Comparison of ENCODE assay signal across 8 mouse cellular contexts in genomic region chr5:117358725-117359124, GRCm38 (mm10). TPM values are rescaled to one million over a fixed set of nuclear protein-coding genes. Genes with fewer than 3 reads are reported as not detected.
DNase-seq lines count a peak whose midpoint lies in the region; ATAC-seq and TF ChIP-seq lines count a peak whose summit lies in the region.

No protein-coding gene starts in this region.

- H3K36me3 ChIP-seq in embryonic facial prominence, embryonic 10.5 days (replicated peaks) = peaks cover 5% of the 10 kb centered on the region; the same call in 1 of the 2 replicates
- H3K36me3 ChIP-seq in heart, embryonic 11.5 days (ENCODE audit: control insufficient read depth, insufficient read depth, low read length) = peaks cover under 1% of the 10 kb centered on the region; the same call in 1 of the 2 replicates
- H3K36me3 ChIP-seq in liver, embryonic 14.5 days (replicated peaks; ENCODE audit: control insufficient read depth, insufficient read depth, low read depth) = no peaks in the 10 kb centered on the region
- peaks cover 6% of the 10 kb centered on the region for H3K36me3 ChIP-seq in neural tube, embryonic 12.5 days
- H3K36me3 ChIP-seq in testis, adult 2 months (ENCODE audit: control insufficient read depth, insufficient read depth, low read length) = no peaks in the 10 kb centered on the region

- WGBS in embryonic facial prominence, embryonic 10.5 days = 40% methylated on average over 11 of the region's 11 CpGs
- WGBS in heart, embryonic 11.5 days (ENCODE audit: insufficient replicate concordance) = 33% methylated on average over 11 of the region's 11 CpGs
- 37% methylated on average over 11 of the region's 11 CpGs for WGBS in liver, embryonic 14.5 days (ENCODE audit: insufficient replicate concordance)
- 42% methylated on average over 11 of the region's 11 CpGs for WGBS in neural tube, embryonic 12.5 days

- H3K27ac ChIP-seq in embryonic facial prominence, embryonic 10.5 days (replicated peaks) = no peak overlapping the region
- H3K27ac ChIP-seq in heart, embryonic 11.5 days (ENCODE audit: low read depth, low read length) = no peak overlapping the region
- H3K27ac ChIP-seq in liver, embryonic 14.5 days = no peak overlapping the region
- H3K27ac ChIP-seq in neural tube, embryonic 12.5 days = no peak overlapping the region
- no peak overlapping the region for H3K27ac ChIP-seq in testis, adult 2 months (ENCODE audit: control insufficient read depth, insufficient read depth, low read depth, low read length)

- ATAC-seq in heart, embryonic 11.5 days (replicated peaks; ENCODE audit: insufficient number of reproducible peaks, low FRiP score, low TSS enrichment) = no peak
- no peak for ATAC-seq in liver, embryonic 14.5 days (ENCODE audit: insufficient read depth)
- no peak for ATAC-seq in neural tube, embryonic 12.5 days (ENCODE audit: low FRiP score, low read depth)

- DNase-seq in 3134 (ENCODE audit: extremely low read depth, insufficient read length, low spot score) = peak; percentile 63
- DNase-seq in adrenal gland, adult (ENCODE audit: inconsistent age in 2 of 2, low spot score in 1 of 2) = peak; percentile 79 to 92
- DNase-seq in embryonic facial prominence, embryonic 10.5 days (ENCODE audit: low spot score) = peak; percentile 75
- DNase-seq in kidney, postnatal 10 days = peak; percentile 89
- peak in 2 of 3 experiments; percentile 35 to 37 for DNase-seq in liver, embryonic 14.5 days (ENCODE audit: low read depth in 3 of 3, low spot score in 3 of 3)

- peak overlapping the region; percentile 92 for H3K4me3 ChIP-seq in embryonic facial prominence, embryonic 10.5 days
- H3K4me3 ChIP-seq in heart, embryonic 11.5 days (ENCODE audit: low read depth, low read length) = peak overlapping the region; percentile 59; the same call in 1 of the 2 replicates
- H3K4me3 ChIP-seq in liver, embryonic 14.5 days (ENCODE audit: insufficient read depth in 1 of 2, low read depth in 2 of 2, low read length in 2 of 2) = no peak overlapping the region
- no peak overlapping the region for H3K4me3 ChIP-seq in neural tube, embryonic 12.5 days
- no peak overlapping the region for H3K4me3 ChIP-seq in testis, adult 2 months (ENCODE audit: control insufficient read depth, low read depth, low read length)

- peak overlapping the region; percentile 75 for H3K4me2 ChIP-seq in heart, embryonic 11.5 days
- H3K4me2 ChIP-seq in liver, embryonic 14.5 days (ENCODE audit: low read depth) = peak overlapping the region; percentile 97
- H3K4me2 ChIP-seq in neural tube, embryonic 12.5 days (replicated peaks) = peak overlapping the region; percentile 89

- H3K9ac ChIP-seq in heart, embryonic 11.5 days (ENCODE audit: low read depth, low read length) = no peak overlapping the region
- H3K9ac ChIP-seq in liver, embryonic 14.5 days (replicated peaks) = no peak overlapping the region
- H3K9ac ChIP-seq in neural tube, embryonic 12.5 days = no peak overlapping the region

- TF ChIP-seq CTCF in liver, embryonic 14.5 days (IDR thresholded peaks at IDR 0.05; ENCODE audit: low read depth) = peak; percentile 79
- peak; percentile 86 for TF ChIP-seq CTCF in testis, adult 2 months (IDR thresholded peaks at IDR 0.05; ENCODE audit: control insufficient read depth, insufficient read depth, insufficient replicate concordance, low read depth, low read length)

- no peaks in the 10 kb centered on the region for H3K9me3 ChIP-seq in embryonic facial prominence, embryonic 10.5 days
- H3K9me3 ChIP-seq in heart, embryonic 11.5 days (replicated peaks; ENCODE audit: control insufficient read depth, low read length) = no peaks in the 10 kb centered on the region
- H3K9me3 ChIP-seq in liver, embryonic 14.5 days (ENCODE audit: control insufficient read depth, low read length) = no peaks in the 10 kb centered on the region
- no peaks in the 10 kb centered on the region for H3K9me3 ChIP-seq in neural tube, embryonic 12.5 days

- no peak for TF ChIP-seq POLR2A in testis, adult 2 months (IDR thresholded peaks at IDR 0.05; ENCODE audit: control insufficient read depth, low read depth, low read length)

- H3K4me1 ChIP-seq in embryonic facial prominence, embryonic 10.5 days = peaks cover 66% of the 10 kb centered on the region
- H3K4me1 ChIP-seq in heart, embryonic 11.5 days (ENCODE audit: control insufficient read depth, insufficient read depth, low read length) = peaks cover 50% of the 10 kb centered on the region
- peaks cover 12 to 39% of the 10 kb centered on the region in 2 experiments for H3K4me1 ChIP-seq in liver, embryonic 14.5 days (replicated peaks; ENCODE audit: control insufficient read depth in 2 of 2, insufficient read depth in 2 of 2, low read length in 1 of 2)
- H3K4me1 ChIP-seq in neural tube, embryonic 12.5 days = peaks cover 34% of the 10 kb centered on the region
- peaks cover 25% of the 10 kb centered on the region for H3K4me1 ChIP-seq in testis, adult 2 months (ENCODE audit: control insufficient read depth, insufficient read depth, low read length)

- H3K27me3 ChIP-seq in embryonic facial prominence, embryonic 10.5 days (replicated peaks; ENCODE audit: low read depth, poor library complexity, severe bottlenecking) = peaks cover 18% of the 10 kb centered on the region
- H3K27me3 ChIP-seq in heart, embryonic 11.5 days (ENCODE audit: control insufficient read depth, insufficient read depth, low read length) = no peaks in the 10 kb centered on the region
- peaks cover 16% of the 10 kb centered on the region for H3K27me3 ChIP-seq in liver, embryonic 14.5 days (ENCODE audit: control insufficient read depth, insufficient read depth, low read length)
- no peaks in the 10 kb centered on the region for H3K27me3 ChIP-seq in neural tube, embryonic 12.5 days (replicated peaks)
- no peaks in the 10 kb centered on the region; the same call in 1 of the 2 replicates for H3K27me3 ChIP-seq in testis, adult 2 months (ENCODE audit: control insufficient read depth, insufficient read depth, low read length)

- no peak for TF ChIP-seq EP300 in liver, embryonic 14.5 days (IDR thresholded peaks at IDR 0.05; ENCODE audit: low read depth)

RNA-seq across cellular contexts. Expression of gene Wsb2, which starts 1.6 kb away (rescaled TPM):
- polyA plus RNA-seq in embryonic facial prominence, embryonic 10.5 days (2016; fragmentation: Nextera tagmentation; extraction: Ambion mirVana) = 42.0 and 47.3 TPM in 2 replicates
- 77.0 and 88.9 TPM in 2 replicates for polyA plus RNA-seq in heart, embryonic 11.5 days (2014; fragmentation: Nextera tagmentation; extraction: Ambion mirVana)
- polyA plus RNA-seq in liver, embryonic 14.5 days (2012; rRNA removed) = 13.9 and 14.1 TPM in 2 replicates
- 15.3 and 18.5 TPM in 2 replicates for polyA plus RNA-seq in liver, embryonic 14.5 days (2014; fragmentation: Nextera tagmentation; extraction: Ambion mirVana)
- polyA plus RNA-seq in neural tube, embryonic 12.5 days (2016; fragmentation: Nextera tagmentation; extraction: Ambion mirVana) = 138 and 140 TPM in 2 replicates
- polyA plus RNA-seq in testis, adult 2 months (2012; rRNA removed) = 48.8 and 56.3 TPM in 2 replicates

RNA-seq across cellular contexts. Expression of gene Rfc5, which starts 30.1 kb away (rescaled TPM):
- polyA plus RNA-seq in embryonic facial prominence, embryonic 10.5 days (2016; fragmentation: Nextera tagmentation; extraction: Ambion mirVana) = 135 TPM in 2 replicates
- 73.7 and 77.8 TPM in 2 replicates for polyA plus RNA-seq in heart, embryonic 11.5 days (2014; fragmentation: Nextera tagmentation; extraction: Ambion mirVana)
- 17.8 and 24.1 TPM in 2 replicates for polyA plus RNA-seq in liver, embryonic 14.5 days (2012; rRNA removed)
- polyA plus RNA-seq in liver, embryonic 14.5 days (2014; fragmentation: Nextera tagmentation; extraction: Ambion mirVana) = 52.2 and 58.0 TPM in 2 replicates
- polyA plus RNA-seq in neural tube, embryonic 12.5 days (2016; fragmentation: Nextera tagmentation; extraction: Ambion mirVana) = 52.1 and 53.4 TPM in 2 replicates
- polyA plus RNA-seq in testis, adult 2 months (2012; rRNA removed) = 3.6 and 5.7 TPM in 2 replicates

RNA-seq across cellular contexts. Expression of gene Vsig10, which starts 39.8 kb away (rescaled TPM):
- polyA plus RNA-seq in embryonic facial prominence, embryonic 10.5 days (2016; fragmentation: Nextera tagmentation; extraction: Ambion mirVana) = 3.4 and 4.0 TPM in 2 replicates
- polyA plus RNA-seq in heart, embryonic 11.5 days (2014; fragmentation: Nextera tagmentation; extraction: Ambion mirVana) = 4.4 and 4.7 TPM in 2 replicates
- polyA plus RNA-seq in liver, embryonic 14.5 days (2012; rRNA removed) = 0.84 and 1.2 TPM in 2 replicates
- 0.60 and 1.5 TPM in 2 replicates for polyA plus RNA-seq in liver, embryonic 14.5 days (2014; fragmentation: Nextera tagmentation; extraction: Ambion mirVana)
- polyA plus RNA-seq in neural tube, embryonic 12.5 days (2016; fragmentation: Nextera tagmentation; extraction: Ambion mirVana) = 2.4 and 2.8 TPM in 2 replicates
- 13.0 and 16.6 TPM in 2 replicates for polyA plus RNA-seq in testis, adult 2 months (2012; rRNA removed)

RNA-seq across cellular contexts. Expression of gene Ksr2, which starts 55.1 kb away (rescaled TPM):
- polyA plus RNA-seq in embryonic facial prominence, embryonic 10.5 days (2016; fragmentation: Nextera tagmentation; extraction: Ambion mirVana) = 0.24 and 0.32 TPM in 2 replicates
- polyA plus RNA-seq in heart, embryonic 11.5 days (2014; fragmentation: Nextera tagmentation; extraction: Ambion mirVana) = 0.15 and 0.19 TPM in 2 replicates
- polyA plus RNA-seq in liver, embryonic 14.5 days (2012; rRNA removed) = 0.01 and 0.02 TPM in 2 replicates
- 0.04 TPM in 1 of 2 replicates, not detected in the other for polyA plus RNA-seq in liver, embryonic 14.5 days (2014; fragmentation: Nextera tagmentation; extraction: Ambion mirVana)
- 3.4 TPM in 2 replicates for polyA plus RNA-seq in neural tube, embryonic 12.5 days (2016; fragmentation: Nextera tagmentation; extraction: Ambion mirVana)
- 2.0 and 2.1 TPM in 2 replicates for polyA plus RNA-seq in testis, adult 2 months (2012; rRNA removed)

Comparison
In these comparisons a context has a peak if more than half of its experiments do, and no peak if none do; other contexts are left out.
1. DNase-seq: peak in every context shown above with its lines; median percentile 89 in kidney, postnatal 10 days; 86 in adrenal gland, adult; 75 in embryonic facial prominence, embryonic 10.5 days; 63 in 3134; 36 in liver, embryonic 14.5 days.
2. H3K4me3 ChIP-seq: peak in embryonic facial prominence, embryonic 10.5 days (single experiment) and heart, embryonic 11.5 days (single experiment); none in liver, embryonic 14.5 days (0 of 2), neural tube, embryonic 12.5 days (single experiment) and testis, adult 2 months (single experiment).
3. Peak in every context shown above with its lines, with median percentiles within 50 percentile points of each other: H3K4me2 ChIP-seq.